Mouse (Mus musculus) left cerebral cortex, adult 2 months (tissue): Measurements from ENCODE around the gene Gtsf1. TPM values are rescaled to one million over a fixed set of nuclear protein-coding genes. Genes with fewer than 3 reads are reported as not detected.

Experiments
- DNase-seq, 2 experiments: peaks; one replicate each; pipeline ENCODE4 v3.0.0; 2021 to 2022; ENCODE audit warnings: low spot score in 2 of 2, mixed read lengths in 1 of 2; ENCODE audit errors: extremely low spot score in 1 of 2
- H3K27ac ChIP-seq: fragments of 200-600 bp; 2 replicates; pipeline ENCODE4 v1.8.1; 2022
- H3K4me3 ChIP-seq: fragments of 200-600 bp; 2 replicates; pipeline ENCODE4 v1.8.1; 2022
- CTCF ChIP-seq: fragments of 200-600 bp; IDR thresholded peaks from 2 replicates; pipeline ENCODE4 v1.8.1; 2022; ENCODE audit warnings: antibody characterized with exemption, mild to moderate bottlenecking, moderate library complexity
- intact Hi-C: fragments of 180-260 bp; cut with DNase I; formaldehyde crosslinking; loops from one replicate; pipeline ENCODE4 v1.15.1; 2025
- total RNA-seq, 2 experiments: library from RNA; stranded (reverse); gene quantifications; 2 replicates each; pipeline ENCODE4 v1.2.3; 2021

The Gtsf1 gene
- total RNA-seq, 2 experiments from 2014 or later: not detected

- H3K27ac ChIP-seq: no peak overlapping the region
- intact Hi-C loops: no loop called here
- TF ChIP-seq CTCF: no peak
- no peak overlapping the region for H3K4me3 ChIP-seq
- no peak for DNase-seq
Observed at GRCm38 (mm10) chr15:103375112-103375800, 55.0 kb downstream of the Gtsf1 start.

DNA sequence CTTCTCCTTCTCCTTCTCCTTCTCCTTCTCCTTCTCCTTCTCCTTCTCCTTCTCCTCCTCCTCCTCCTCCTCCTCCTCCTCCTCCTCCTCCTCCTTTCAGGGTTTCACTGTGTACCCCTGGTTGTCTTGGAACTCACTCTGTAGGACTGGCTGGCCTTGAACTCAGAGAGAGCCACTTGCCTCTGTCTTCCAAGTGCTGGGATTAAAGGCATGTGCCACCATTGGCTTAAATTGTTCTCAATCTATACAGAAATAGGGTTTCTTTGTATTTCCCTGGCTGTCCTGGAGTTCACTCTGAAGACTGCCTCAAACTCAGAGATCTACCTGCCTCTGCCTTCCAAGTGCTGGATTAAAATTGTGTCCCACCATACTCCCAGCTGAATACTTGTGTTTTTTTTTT, 57.8 kb downstream of the Gtsf1 start:
- DNase-seq: no peak
- intact Hi-C loops: no loop called here
- no peak overlapping the region for H3K27ac ChIP-seq
- no peak overlapping the region for H3K4me3 ChIP-seq
- TF ChIP-seq CTCF: no peak

DNA sequence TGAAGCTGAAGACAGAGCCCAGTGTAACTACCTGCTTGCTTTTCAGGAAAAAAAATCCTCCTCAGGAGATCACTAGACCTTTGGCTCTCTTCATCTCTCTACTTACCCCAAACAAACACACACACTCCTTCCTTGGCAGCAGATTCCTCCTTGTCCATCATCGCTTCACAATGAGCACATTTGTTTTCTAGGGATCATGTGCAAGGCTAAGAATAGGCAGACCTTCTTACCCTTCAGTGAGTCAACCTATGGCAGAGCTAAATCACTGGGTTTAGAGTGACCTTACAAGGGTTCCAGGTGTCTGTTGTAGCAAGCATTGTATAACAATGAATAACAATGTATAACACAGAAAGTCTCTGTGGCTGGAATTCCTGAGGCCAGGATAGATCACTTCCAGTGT, 58.5 kb downstream of the Gtsf1 start:
- intact Hi-C loops: no loop called here
- DNase-seq: no peak
- Histone ChIP-seq H3K4me3 (no peak overlapping the region), H3K27ac (no peak overlapping the region)
- no peak for TF ChIP-seq CTCF

DNA sequence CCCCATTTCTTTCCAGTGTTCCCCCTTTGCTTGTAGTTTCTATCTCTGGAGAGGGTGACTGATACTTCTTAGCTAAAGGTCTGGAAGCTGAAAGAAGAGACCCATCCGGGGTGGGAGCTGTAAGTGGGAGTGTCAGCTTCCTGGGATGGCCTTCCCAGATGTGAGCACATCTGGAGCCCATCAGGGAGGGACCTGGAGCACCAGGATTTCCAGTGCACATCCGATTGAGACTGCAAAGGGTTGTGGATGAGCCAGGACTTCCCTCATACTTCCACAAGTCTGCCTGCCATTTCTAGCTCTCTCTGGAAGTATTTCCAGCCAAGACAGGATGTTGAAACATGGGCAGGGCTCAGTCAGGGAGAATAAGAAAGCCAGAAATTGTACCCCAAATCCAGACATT, 59.1 kb downstream of the Gtsf1 start:
- DNase-seq: no peak
- no peak for TF ChIP-seq CTCF
- no peak overlapping the region for H3K4me3 ChIP-seq
- intact Hi-C loops: no loop called here
- H3K27ac ChIP-seq: no peak overlapping the region

DNA sequence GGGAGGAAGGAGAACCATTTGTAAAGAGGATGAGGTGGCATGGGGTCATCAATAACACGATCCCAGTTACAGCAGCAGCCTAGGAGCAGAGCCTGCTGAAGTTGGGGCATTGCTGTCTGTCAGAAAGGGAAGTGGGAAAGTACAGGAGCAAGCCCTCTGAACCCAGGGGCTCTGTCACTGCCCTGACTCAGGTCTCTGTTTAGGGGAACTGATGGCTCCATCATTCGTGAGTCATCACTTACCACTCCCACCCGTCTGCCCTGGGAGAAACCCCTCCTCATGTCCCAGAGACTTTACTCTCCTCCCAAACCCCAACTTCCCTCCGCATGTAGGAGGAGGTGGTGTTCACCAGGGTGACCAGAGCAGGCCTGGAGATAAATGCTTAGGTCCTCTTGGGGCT, 59.8 kb downstream of the Gtsf1 start:
- no peak overlapping the region for H3K27ac ChIP-seq
- intact Hi-C loops: no loop called here
- H3K4me3 ChIP-seq: no peak overlapping the region
- TF ChIP-seq CTCF: no peak
- no peak for DNase-seq

DNA sequence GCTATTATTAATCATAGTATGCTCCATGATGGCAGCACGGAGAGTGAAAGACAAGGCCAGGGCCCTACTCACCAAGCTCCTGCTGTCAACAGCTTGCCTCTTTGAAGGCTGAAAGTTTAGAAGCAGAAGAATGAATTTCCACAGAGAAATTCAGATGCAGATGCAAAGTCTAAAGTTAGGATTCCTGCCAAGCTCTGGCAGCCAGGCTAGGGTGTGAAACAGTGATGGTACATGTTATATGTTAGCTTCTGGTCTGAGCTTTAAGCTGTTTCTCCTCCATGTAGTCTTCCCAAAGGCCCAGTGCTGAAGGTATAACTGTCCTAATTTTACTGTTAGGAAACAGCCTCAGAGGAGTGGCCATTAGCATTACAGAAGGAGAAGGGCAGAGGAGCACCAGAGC, 61.1 kb downstream of the Gtsf1 start:
- Histone ChIP-seq H3K27ac (peak overlapping the region; percentile 21; the same call in 1 of the 2 replicates), H3K4me3 (no peak overlapping the region)
- no peak for DNase-seq
- TF ChIP-seq CTCF: no peak
- intact Hi-C loops: no loop called here

- no peak for TF ChIP-seq CTCF
- DNase-seq: no peak
- Histone ChIP-seq H3K27ac (peak overlapping the region; percentile 21; the same call in 1 of the 2 replicates), H3K4me3 (no peak overlapping the region)
- intact Hi-C loops: no loop called here
Observed at GRCm38 (mm10) chr15:103368179-103368940, 61.9 kb downstream of the Gtsf1 start.

GRCm38 (mm10) chr15:103366376-103367149, 63.7 kb downstream of the Gtsf1 start, which contains the start of gene Itga5:
Gene Itga5 (minus strand): TSS chr15:103366763.
- TF ChIP-seq CTCF: no peak
- DNase-seq: no peak
- intact Hi-C loops: no loop called here
- H3K4me3 ChIP-seq: peak within 1 kb of the TSS; percentile 57
- H3K27ac ChIP-seq: peak within 1 kb of the TSS; percentile 45; the same call in 1 of the 2 replicates

DNA sequence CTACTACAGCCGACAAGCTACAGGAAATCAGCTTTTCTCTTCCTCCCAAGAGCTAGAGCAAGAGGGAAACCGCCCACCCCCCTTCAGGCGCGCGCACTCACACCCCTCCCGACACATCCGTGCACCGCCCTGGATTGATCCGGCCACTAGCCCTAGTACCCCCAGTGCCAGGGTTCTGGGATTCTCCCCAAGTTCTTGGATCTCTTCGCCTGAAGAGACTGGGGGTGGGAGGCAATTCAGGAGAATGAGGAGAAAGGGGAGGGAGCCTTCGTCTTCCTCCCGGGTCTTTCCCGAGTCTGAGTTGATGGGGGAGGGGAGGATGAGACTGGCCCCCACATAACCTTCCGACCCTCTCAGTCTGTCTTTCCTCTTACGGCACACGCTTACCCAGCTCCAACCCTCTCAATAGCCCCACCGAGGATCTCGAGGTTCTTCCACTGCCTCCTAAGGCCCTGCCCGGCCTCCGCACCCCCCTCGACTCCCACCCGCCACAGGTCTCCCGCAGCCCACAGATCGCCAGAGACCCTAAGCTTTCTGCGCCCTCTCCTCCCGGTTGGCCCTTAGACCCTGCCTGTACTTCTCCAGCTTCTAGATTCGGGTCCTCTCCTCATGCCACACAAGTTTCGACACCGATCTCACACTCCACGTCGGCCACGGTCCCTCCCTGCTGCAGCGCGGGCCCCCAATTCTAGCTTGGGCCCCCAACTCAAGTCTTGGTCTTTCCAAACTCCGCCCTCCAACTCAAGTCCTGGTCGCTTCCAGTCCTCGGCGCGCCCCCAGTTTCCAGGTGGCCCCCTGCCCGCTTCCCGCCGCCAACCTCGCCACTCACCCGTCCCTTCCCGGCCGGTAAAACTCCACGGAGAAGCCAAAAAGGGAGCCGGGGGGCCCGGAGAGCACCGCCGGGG, 64.5 kb downstream of the Gtsf1 start:
- intact Hi-C loops: no loop called here
- no peak for DNase-seq
- Histone ChIP-seq H3K4me3 (peak overlapping the region; percentile 57), H3K27ac (peak overlapping the region; percentile 45; the same call in 1 of the 2 replicates)
- TF ChIP-seq CTCF: no peak

- intact Hi-C loops: no loop called here
- Histone ChIP-seq H3K4me3 (no peak overlapping the region), H3K27ac (no peak overlapping the region)
- TF ChIP-seq CTCF: no peak
- DNase-seq: no peak
Observed at GRCm38 (mm10) chr15:103364761-103365160, 65.5 kb downstream of the Gtsf1 start.

GRCm38 (mm10) chr15:103363809-103364208, 66.5 kb downstream of the Gtsf1 start:
- Histone ChIP-seq H3K27ac (no peak overlapping the region), H3K4me3 (no peak overlapping the region)
- no peak for TF ChIP-seq CTCF
- no peak for DNase-seq
- intact Hi-C loops: no loop called here
